21 mouse cellular contexts compared by ENCODE assay signal in genomic region chr13:114227046-114227445, GRCm38 (mm10).
DNase-seq lines count a peak whose midpoint lies in the region; ATAC-seq lines count a peak whose summit lies in the region.
"Had no signal": no experiment of that assay in that cellular context is flagged by ENCODE, and none has a peak within 500 bp of the region (broad histone marks: within the 10 kb centered on the region; RNA-seq: fewer than 3 reads in every experiment).

No protein-coding gene starts in this region.

- no peaks in the 10 kb centered on the region for H3K9me3 ChIP-seq in midbrain, embryonic 11.5 days (ENCODE audit: control insufficient read depth, low read length)
- H3K9me3 ChIP-seq in midbrain, embryonic 16.5 days (replicated peaks; ENCODE audit: control insufficient read depth, low read length, poor library complexity, severe bottlenecking) = no peaks in the 10 kb centered on the region
- H3K9me3 ChIP-seq: G1E had no signal

- WGBS in midbrain, embryonic 11.5 days = 35% methylated on average over 4 of the region's 4 CpGs
- 43% methylated on average over 4 of the region's 4 CpGs for WGBS in midbrain, embryonic 16.5 days

- H3K4me1 ChIP-seq in midbrain, embryonic 11.5 days (ENCODE audit: control insufficient read depth, insufficient read depth, low read length) = peaks cover 4% of the 10 kb centered on the region; the same call in 1 of the 2 replicates
- peaks cover 2% of the 10 kb centered on the region; the same call in 1 of the 2 replicates for H3K4me1 ChIP-seq in midbrain, embryonic 16.5 days (ENCODE audit: control insufficient read depth, insufficient read depth, low read length)

- no peak overlapping the region for H3K27ac ChIP-seq in midbrain, embryonic 11.5 days (ENCODE audit: low read depth, low read length)
- H3K27ac ChIP-seq in midbrain, embryonic 16.5 days (ENCODE audit: low read length) = no peak overlapping the region

- no peaks in the 10 kb centered on the region for H3K36me3 ChIP-seq in midbrain, embryonic 11.5 days (ENCODE audit: control insufficient read depth, insufficient read depth, low read length)
- H3K36me3 ChIP-seq in midbrain, embryonic 16.5 days (ENCODE audit: control insufficient read depth, insufficient read depth, low read length) = no peaks in the 10 kb centered on the region
- H3K36me3 ChIP-seq: G1E had no signal

- no peak for ATAC-seq in midbrain, embryonic 11.5 days (ENCODE audit: low FRiP score)
- ATAC-seq in midbrain, embryonic 16.5 days = no peak
- ATAC-seq: activated CD4-positive, CD25-positive, alpha-beta regulatory T cell, adult 4 months; CD4-positive, CD25-positive, alpha-beta regulatory T cell, adult 4 months; Patski had no signal

- DNase-seq in heart, adult 11 months = peak; percentile 66
- no peak for DNase-seq in heart, adult 8-10 months (ENCODE audit: low spot score)
- DNase-seq in midbrain, embryonic 11.5 days (ENCODE audit: low spot score, missing footprints) = peak; percentile 75
- DNase-seq in testis, postnatal 10 days (ENCODE audit: low spot score) = peak; percentile 10
- DNase-seq in testis, postnatal 14 days (ENCODE audit: low spot score) = no peak
- DNase-seq: adrenal gland, adult 2 months; adrenal gland, adult 8-10 months; adrenal gland, postnatal 10 days; adrenal gland, postnatal 14 days; adrenal gland, postnatal 25 days; adrenal gland, postnatal 36 days; B cell, adult 2 months; cerebellum, adult 11 months; cerebellum, adult 11-12 months; cerebellum, adult 18-20 months had no signal

- no peak overlapping the region for H3K4me3 ChIP-seq in midbrain, embryonic 11.5 days (ENCODE audit: low read depth, low read length)
- H3K4me3 ChIP-seq in midbrain, embryonic 16.5 days (ENCODE audit: low read depth, low read length) = no peak overlapping the region

- no peak overlapping the region for H3K4me2 ChIP-seq in midbrain, embryonic 11.5 days
- H3K4me2 ChIP-seq in midbrain, embryonic 16.5 days (ENCODE audit: low read length) = no peak overlapping the region

- no peak overlapping the region for H3K9ac ChIP-seq in midbrain, embryonic 11.5 days (ENCODE audit: low read length)
- H3K9ac ChIP-seq in midbrain, embryonic 16.5 days (ENCODE audit: low read depth, low read length) = no peak overlapping the region

- H3K27me3 ChIP-seq in midbrain, embryonic 11.5 days (ENCODE audit: control insufficient read depth, insufficient read depth, low read length) = no peaks in the 10 kb centered on the region
- H3K27me3 ChIP-seq in midbrain, embryonic 16.5 days (ENCODE audit: control insufficient read depth, insufficient read depth, low read depth, low read length) = no peaks in the 10 kb centered on the region
- H3K27me3 ChIP-seq: CH12.LX, Patski had no signal

Comparison
In these comparisons a context has a peak if more than half of its experiments do, and no peak if none do; other contexts are left out.
1. DNase-seq: peak in heart, adult 11 months (single experiment), midbrain, embryonic 11.5 days (single experiment) and testis, postnatal 10 days (single experiment); none in heart, adult 8-10 months (single experiment) and testis, postnatal 14 days (single experiment).